Mouse (Mus musculus) ovary, postnatal 36 days (tissue): ENCODE data around the gene Phactr1.

Source experiments
- DNase-seq: peaks from one replicate; pipeline ENCODE4 v3.0.0; 2022; ENCODE audit warnings: low spot score, mixed read lengths

Gene Phactr1

GRCm38 (mm10) chr13:43032451-43032850 lies 352.0 kb downstream of the Phactr1 start:
- no peak for DNase-seq

- DNase-seq = no peak
Measured at GRCm38 (mm10) chr13:43036510-43036909, 356.1 kb downstream of the Phactr1 start.

- DNase-seq = no peak
Measured at GRCm38 (mm10) chr13:43042766-43043165, 362.3 kb downstream of the Phactr1 start.

DNA sequence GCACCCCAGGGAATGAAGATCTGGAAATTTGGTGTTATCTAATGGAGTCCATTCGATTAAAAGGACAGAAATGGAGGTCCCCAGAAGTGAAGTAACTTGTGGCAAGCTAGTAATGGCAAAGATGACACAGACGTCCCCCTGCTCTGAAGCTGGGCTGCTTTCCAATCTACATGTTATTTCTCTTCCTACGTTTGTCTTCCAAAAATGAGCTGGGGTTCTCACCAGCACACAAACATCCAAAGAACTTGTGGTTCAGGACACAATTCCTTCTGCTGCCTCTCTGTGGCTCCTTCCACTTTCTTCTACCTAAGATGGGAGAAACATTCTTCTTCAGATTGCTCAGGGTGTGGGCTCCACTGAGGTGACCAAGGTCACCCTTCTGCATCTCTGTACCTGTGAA lies 368.1 kb downstream of the Phactr1 start:
- DNase-seq = no peak

- no peak for DNase-seq
Measured at GRCm38 (mm10) chr13:43053201-43053600, 372.8 kb downstream of the Phactr1 start.

GRCm38 (mm10) chr13:43055136-43055535 lies 374.7 kb downstream of the Phactr1 start:
- DNase-seq = no peak

GRCm38 (mm10) chr13:43057104-43057503 lies 376.7 kb downstream of the Phactr1 start:
- DNase-seq = no peak

DNA sequence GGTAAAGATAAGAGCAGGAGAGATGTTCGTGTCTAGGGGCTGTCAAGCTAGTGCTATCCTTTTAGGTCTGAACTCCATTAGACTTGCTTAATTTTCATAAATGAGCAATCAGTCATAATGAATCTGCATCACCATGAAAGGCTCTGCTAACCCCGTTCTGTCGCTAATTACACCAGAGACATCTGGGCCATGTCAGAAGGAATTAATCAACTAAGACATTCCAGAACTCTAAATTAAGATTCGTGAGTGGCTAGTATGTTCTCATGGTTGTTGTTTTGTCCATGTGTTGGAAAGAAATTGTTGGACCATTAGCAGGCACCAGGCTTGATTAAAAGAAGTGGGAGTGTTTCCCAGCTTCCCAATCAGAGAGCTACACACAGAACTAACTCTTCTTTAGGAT lies 382.9 kb downstream of the Phactr1 start:
- no peak for DNase-seq

GRCm38 (mm10) chr13:43068716-43069265 lies 388.4 kb downstream of the Phactr1 start:
- no peak for DNase-seq

GRCm38 (mm10) chr13:43070496-43070895 lies 390.1 kb downstream of the Phactr1 start:
- no peak for DNase-seq

GRCm38 (mm10) chr13:43070971-43071370 lies 390.5 kb downstream of the Phactr1 start:
- no peak for DNase-seq

GRCm38 (mm10) chr13:43075456-43075855 lies 395.0 kb downstream of the Phactr1 start:
- DNase-seq = no peak

DNA sequence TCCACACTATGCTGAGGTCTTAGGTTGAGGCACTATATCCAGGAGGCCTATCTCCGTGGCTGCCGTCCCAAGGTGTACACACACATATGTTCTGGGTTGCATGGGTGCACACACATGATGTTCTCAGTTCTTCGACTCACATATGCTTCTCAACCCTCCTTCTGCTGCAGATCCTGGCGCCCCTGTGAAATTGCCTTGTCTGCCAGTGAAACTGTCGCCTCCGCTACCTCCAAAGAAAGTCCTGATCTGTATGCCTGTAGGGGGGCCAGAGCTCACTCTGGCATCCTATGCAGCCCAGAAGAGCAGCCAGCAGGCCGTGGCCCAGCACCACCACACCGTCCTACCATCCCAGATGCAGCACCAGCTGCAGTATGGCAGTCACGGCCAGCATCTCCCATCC lies 397.1 kb downstream of the Phactr1 start:
- no peak for DNase-seq

GRCm38 (mm10) chr13:43085226-43085625 lies 404.8 kb downstream of the Phactr1 start:
- DNase-seq = no peak

DNA sequence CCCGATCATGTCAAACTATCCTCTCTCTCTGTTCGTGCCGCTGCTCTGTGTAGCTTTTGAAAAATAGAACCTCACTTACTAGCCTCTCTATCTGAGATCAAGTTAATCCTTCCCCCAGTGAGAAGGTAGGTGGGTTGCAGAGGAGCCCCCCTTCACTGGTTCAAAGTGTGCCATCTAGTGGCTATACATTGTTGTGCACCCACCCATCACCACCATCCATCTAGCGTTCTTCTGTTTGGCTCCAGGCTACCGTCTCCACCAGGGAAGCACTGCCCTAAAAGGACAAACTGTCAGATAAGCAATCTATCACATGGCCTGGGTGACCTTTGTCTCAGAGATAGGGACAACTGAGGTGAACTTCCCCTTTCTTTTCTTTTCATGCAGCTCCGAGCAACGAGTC lies 413.9 kb downstream of the Phactr1 start:
- peak; percentile 15 for DNase-seq

GRCm38 (mm10) chr13:43102943-43103342 lies 422.5 kb downstream of the Phactr1 start:
- no peak for DNase-seq

- DNase-seq = no peak
Measured at GRCm38 (mm10) chr13:43104496-43104895, 424.1 kb downstream of the Phactr1 start.

DNA sequence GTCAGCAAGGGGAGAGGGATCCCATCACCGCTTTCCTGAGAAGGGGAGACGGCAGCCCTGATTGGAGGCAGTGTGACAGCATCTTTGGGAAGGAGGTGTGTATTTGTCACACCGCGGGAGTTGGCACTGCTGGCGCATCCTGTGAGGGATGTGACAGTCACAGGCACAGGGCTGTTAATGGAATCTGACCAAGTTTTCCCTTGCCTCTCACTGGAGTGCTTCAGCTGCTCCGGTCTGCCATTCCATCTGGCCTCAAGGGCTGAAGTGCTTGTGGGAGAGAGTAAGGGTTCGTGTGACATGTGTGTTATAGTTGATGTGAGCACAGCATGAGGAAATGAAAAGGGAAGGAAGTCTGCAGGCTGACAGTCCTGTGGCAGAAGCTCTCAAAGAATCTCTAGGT lies 431.9 kb downstream of the Phactr1 start:
- DNase-seq = no peak

DNA sequence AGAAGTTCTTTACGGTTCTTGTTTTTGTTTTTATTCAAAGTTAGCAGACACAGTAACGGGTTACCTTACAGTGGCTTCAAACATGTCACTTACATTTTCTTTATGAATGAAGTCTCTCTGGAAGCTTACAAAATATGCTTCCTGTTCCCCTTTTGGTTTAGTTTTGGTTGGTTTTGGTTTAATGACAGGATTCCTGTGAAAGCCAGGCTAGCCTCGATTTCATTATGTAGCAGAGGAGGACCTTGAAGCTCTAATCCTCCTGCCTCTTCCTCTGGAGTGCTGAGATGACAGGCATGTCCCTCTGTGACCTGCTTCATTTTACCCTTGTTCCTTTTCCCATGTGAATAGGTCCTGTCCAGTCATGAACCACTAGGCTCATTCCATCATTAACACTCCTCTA lies 432.3 kb downstream of the Phactr1 start:
- no peak for DNase-seq

DNA sequence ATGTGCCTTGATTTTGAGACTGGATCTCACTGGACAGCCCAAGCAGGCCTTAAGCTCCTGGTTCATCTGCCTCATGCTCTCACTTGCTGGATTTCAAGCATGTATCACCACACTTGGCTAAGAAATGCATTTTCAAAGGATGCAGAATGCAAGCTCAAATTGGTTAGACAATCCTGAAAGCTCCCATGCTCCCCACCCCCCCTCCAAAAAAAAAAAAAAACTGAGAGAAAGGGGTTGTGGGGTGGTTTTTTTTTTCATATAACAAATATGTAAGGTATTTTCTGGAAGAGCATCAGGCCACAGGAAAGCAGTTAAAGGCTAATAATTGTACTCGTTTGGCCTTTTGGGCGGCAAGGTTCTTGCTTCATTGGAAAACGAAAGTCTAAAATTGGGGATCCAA lies 432.7 kb downstream of the Phactr1 start:
- DNase-seq = no peak

DNA sequence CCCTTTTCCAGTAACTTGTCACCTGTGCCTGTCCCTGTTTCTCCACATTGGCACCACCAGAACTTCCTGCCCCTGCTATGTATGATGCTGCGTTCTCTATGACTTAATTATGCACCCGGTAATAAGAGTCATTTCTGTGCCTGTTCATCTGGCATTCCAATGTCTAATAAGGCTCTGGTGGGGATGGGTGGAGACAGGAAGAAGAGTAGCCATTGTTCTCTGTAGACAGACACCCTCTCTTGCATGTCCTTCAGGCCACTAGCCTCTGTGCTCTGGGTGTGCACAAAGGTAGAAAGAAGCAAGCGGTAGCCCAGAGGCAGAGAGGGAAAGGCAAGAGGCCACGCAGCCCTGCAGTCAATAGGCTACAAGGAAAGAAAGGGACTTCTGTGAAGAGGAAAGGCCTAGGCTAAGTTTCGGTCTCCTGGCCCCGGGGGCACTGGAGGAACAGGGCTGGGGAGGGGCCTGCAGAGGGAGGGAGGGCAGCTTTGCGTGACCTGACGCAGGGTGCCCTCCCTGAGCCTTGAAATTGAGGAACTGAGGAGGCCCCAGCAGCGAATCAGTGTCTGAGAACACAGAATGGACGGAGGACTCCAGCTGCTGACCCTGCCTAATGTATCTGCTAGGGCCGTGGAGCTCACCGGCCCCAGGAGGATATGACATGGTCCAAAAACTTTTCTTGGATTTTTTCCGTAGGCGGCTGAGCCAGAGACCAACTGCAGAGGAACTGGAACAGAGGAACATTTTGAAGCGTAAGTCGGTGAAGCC lies 442.1 kb downstream of the Phactr1 start:
- DNase-seq = no peak

- DNase-seq = no peak
Measured at GRCm38 (mm10) chr13:43123895-43124682, 443.7 kb downstream of the Phactr1 start.

DNA sequence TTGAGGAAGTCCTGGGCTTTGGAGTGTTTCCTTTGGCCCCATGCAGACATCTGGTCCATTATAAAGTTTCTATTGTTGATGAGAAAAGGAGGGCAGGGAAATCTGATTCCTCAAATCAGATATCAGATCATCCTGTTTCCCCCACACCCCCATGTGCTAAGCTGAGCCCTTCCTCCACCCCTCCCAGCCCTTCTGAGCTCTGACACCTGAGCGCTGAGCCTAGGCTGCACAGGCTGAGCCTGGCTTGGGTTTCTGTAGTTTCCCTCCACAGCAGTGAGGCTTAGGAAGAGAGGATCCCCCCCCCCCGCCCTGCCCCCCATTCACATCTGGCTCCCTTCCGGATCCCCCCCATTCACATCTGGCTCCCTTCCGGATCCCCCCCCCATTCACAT lies 444.3 kb downstream of the Phactr1 start:
- DNase-seq = no peak
